Mouse (Mus musculus) embryo, embryonic 9.5 days (tissue): ENCODE measurements around the gene Trhde.
A peak's percentile ranks its signal among the peaks of the same experiment; 100 is the strongest.

Source experiments
- DNase-seq: peaks from one replicate; pipeline ENCODE4 v3.0.0-alpha.2; 2017; ENCODE audit errors: extremely low spot score

The Trhde gene

DNA sequence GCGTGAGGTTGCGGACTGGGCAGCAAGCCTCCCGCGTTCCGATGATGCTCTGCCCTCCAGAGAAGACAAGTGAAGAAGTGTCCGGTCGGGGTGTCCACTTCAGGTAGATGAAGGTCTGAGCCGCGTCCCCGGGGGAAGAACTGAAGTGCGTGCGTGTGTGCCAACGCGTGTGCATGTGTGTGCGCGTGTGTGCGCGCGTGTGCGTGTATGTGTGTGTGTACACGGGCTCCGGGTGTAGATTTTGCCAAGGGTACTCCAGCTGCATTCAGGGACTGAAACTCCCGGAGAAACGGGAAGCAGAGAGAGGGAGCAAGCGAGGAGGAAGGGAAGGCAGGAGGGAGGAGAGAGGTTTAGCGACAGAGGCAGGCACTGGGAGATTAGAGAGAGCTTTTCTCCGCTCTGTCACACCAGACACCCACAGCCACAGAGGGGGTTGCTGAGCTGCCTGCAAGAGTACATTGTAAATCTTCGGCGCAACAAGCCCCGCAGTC, at the start of gene Trhde:
Gene Trhde, minus strand, starts transcription at position 147 of the 491 bp plus-strand sequence.
- DNase-seq = peak; percentile 38

DNA sequence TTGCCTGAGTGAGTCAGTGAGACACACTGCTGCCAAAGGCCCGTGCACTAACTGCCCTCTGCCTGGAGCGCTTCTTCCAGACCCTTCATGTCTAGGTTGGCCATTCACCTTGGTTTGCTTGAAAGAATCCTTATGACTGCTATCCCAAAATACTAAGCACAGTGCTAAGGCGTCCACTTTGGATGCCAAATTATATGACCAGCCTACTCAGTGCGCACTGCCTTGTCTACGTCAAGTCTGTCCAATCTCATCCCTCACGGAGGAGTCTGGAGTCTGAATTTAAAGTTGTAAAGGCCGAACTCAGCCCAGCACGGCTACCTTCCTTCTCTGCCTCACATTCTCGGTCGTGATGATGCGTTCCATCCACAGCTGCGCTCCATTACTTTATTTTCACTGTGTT, 39.9 kb upstream of the Trhde start:
- no peak for DNase-seq

- no peak for DNase-seq
These were observed 39.3 kb upstream of the Trhde start for GRCm38 (mm10) chr10:114841440-114841839.

GRCm38 (mm10) chr10:114831313-114831712, 29.2 kb upstream of the Trhde start:
- no peak for DNase-seq

DNA sequence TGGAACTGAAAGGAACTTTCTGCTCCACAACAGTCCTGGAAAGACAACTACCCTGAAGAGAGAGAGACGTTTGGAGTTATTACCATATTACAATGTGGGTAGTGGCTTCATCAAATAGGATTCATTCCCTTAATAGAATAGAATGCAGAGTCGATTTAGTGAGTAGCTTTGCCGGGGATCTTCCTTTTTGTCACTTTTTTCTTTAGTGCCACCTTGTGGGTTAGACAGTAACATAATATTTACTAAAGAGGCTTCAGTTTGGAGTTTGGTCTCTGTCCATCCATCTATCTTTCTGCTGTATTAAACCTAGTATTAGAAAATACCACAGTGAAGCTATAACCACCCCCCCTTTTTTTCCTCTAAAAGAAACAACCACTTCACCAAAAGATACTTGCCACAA, 6.7 kb upstream of the Trhde start:
- DNase-seq = no peak

DNA sequence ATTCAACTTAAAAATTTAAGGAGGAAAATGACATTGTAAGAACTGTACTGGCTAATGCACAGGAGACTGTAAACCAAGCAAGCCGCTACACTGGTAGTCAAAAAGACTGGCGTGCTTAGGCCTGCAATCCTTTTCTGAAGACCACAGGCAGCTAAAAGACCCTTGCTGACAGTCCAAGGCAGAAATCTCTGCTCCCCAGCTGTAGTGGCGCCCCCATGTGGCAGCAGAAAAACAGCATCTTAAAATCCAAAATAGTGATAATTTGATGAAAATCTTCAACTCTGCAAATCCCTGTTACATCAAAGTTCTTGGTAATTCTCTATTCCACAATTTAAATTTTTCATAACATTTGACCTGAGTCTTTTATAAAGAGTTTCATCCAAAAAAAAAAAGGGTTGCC, 3.8 kb upstream of the Trhde start:
- DNase-seq = peak; percentile 20

DNA sequence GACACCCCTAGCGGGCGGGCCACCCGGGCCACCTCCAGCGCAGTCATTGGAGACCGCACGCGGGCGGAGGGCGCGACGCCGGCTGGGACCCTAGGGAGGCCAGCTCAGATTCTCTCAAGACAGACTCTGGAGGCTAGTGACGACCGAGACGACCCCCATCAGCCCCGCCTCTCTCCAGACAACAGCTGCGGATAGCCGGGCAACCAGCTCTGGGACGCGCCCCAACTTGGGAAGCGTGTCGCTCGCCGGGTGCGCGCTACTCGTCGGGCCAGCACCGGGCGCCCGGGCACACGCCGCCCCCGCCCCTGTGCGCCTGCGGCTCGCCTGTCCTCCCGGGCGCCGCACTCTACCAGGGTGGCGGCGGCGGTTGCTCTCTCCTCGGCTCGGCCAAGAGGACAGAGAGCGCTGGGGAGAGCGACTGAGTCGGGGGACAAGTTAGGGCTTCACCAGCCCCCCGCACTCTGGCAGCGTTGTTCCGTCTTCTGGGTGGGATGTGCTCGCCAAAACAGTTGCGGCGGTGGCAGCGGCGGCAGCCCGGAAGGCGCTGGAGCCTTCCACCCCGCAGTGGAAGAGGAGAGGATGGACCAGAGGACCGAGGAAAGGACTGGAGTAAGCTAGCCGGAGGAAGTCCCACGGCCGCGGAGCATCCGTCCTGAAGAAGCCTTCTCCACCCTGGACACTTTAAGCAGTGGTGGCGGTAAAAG, 498 bp downstream of the Trhde start:
- peak; percentile 58 for DNase-seq

- peak; percentile 17 for DNase-seq
These were observed 1.5 kb downstream of the Trhde start for GRCm38 (mm10) chr10:114800331-114801304.

GRCm38 (mm10) chr10:114799481-114799880, 2.6 kb downstream of the Trhde start:
- no peak for DNase-seq

DNA sequence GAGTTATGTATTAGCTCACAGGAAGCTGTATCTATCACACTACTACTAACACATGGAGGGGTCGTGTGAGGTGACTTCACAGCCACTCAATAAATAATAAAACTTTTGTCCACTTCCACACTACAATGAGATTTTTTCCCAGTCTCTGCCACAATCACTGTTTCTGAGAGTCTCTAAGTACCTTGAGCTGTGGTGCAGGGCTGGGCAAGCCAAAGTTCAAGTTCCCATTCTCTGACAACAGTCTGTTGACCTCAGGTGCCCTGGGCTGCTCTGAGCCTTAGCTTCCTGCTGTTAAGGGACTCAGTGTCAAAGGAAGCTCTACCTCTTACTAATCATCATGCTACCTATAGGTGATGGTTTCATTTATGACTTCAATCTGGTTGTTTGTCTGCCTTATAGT, 3.3 kb downstream of the Trhde start:
- no peak for DNase-seq

DNA sequence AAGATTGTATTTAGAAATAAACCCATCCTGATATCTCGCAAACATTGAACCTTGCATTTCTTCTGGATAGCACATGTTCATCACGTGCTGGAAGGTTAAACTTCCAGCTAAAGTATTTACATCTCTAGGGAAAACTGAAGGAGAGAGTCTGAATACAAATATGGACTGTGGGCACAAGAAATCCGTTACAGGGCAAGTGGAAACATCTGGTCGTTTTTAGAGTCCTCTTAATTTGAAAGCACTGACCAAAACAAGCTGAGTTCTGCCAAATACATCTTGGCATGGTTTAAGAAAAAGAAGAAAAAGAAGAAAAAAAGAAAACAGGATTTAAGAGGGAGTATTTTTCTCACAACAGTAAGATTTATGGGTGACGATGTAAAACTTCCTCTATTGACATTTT, 3.9 kb downstream of the Trhde start:
- DNase-seq = no peak

DNA sequence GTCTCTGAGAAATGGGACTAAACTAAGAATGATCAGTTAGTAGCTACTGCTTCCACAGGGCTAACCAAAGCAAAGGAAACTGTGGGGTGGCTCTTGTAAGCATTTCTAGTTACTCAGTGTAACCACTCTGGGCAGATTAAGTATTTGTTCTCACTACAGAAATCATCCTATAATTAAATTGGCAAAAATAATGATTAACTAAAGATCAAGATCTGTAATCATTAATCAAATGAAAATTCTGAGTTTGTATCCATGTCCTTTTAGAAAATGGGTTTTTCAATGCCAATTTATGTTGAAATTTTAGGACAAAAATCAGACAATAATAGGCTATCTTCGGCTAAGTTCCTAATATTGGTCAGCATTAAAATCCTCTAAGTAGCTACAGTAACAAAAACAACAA, 4.4 kb downstream of the Trhde start:
- DNase-seq = no peak

GRCm38 (mm10) chr10:114796872-114797271, 5.2 kb downstream of the Trhde start:
- no peak for DNase-seq

GRCm38 (mm10) chr10:114794214-114794613, 7.9 kb downstream of the Trhde start:
- DNase-seq = no peak

DNA sequence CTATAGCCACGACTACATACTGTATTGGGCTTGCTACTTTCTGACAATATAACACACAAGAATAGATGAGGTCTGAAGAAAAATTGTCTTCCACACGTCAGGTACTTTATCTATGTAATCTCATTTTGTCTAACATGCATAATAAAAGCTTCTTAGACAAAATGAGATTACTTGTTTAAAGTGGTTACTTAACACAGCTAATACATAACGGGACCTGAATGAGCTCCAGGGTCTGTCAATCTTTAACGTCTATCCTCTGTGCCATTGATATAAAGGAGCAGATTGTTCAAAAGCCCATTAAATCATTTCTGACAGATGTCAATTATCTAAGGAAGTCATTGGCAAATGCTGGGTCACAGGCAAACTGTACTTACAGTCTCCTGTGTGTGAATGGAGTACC, 36.2 kb downstream of the Trhde start:
- no peak for DNase-seq

- DNase-seq = no peak
These were observed 40.0 kb downstream of the Trhde start for GRCm38 (mm10) chr10:114762125-114762524.

- DNase-seq = no peak
These were observed 42.9 kb downstream of the Trhde start for GRCm38 (mm10) chr10:114759240-114759639.

- DNase-seq = no peak
These were observed 43.5 kb downstream of the Trhde start for GRCm38 (mm10) chr10:114758614-114759013.

GRCm38 (mm10) chr10:114742755-114743705, 59.1 kb downstream of the Trhde start:
- no peak for DNase-seq

DNA sequence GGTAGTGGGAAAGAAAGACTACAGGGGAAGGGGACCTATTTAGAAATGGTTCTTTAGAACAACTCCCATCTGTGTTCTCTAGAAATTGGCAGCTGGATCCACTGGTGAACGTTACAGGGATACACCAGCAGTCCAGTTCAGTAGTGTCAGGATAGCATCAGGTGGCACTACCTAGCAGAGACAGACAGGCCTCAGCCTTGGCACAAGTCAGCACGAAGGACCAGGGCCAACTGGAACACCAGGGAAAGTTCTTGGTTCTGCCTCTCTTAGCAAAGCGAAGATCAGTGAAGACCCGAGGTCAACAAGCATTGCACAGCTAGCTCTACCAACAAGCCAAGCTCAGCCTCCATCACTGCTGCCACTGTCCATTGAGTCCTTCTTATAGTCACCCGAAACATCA, 62.2 kb downstream of the Trhde start:
- no peak for DNase-seq

DNA sequence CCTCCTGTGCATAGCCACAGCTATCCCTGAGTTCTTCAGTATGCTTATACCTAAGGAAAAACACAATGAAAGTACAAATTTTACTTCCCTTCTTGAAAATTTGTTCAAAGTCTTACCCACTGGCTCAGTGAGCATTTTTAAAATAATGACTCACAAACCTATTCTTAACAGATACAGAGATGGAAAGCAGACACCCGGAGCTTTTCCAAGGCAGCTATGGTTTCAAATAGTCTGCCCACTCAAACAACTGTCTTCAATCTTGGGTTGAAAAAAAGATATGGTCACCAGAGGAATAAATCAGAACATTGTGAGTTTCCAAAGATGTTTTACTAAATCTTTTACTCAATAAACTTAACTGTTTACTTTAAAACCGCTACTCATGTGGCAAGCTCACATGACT, 64.5 kb downstream of the Trhde start:
- DNase-seq = no peak

DNA sequence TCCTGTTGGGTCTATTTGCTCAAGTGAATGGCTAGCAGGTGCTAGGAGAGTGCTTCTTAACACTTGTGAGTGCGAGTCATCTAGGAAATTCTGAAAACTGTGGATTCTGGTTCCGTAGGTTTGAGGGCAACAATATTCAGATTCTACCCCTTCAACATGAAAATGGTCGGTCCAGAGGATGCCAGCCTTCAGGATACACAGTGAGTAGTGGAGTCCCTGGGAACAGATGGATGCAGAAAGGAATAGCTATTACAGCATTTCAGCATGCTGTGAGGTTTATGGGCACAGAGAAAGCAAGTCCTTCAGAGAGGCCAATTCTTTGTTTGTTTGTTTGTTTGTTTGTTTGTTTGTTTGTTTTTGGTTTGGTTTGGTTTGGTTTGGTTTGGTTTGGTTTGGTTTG, 65.7 kb downstream of the Trhde start:
- no peak for DNase-seq
